In the genomic region with DNA sequence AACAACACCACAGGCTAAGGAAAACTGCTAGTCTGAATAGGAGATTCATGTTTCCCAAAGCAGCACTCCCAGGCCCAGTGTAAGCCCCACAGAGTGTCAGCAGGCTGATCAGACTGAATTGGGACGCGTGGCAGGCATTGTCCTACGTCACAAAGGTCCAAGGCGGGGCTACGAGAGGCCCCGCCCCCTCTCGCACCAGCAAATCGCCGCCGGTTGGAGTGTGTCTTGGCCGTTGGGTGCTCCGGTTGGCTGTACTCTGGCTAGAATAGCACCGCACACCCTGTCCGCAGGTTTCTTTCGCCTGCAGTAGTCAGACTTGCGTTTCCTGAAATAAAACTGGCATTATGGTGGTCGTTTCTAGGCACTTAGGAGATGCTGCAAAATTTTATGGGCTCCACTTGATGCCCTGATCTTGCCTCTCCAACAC, we compare ENCODE assay signal across 8 mouse cellular contexts. TPM values are rescaled to one million over a fixed set of nuclear protein-coding genes. Genes with fewer than 3 reads are reported as not detected.
DNase-seq lines count a peak whose midpoint lies in the region; ATAC-seq and TF ChIP-seq lines count a peak whose summit lies in the region.

A gene (minus strand): TSS at position 151 of the 427 bp plus-strand sequence.

- peak within 1 kb of the TSS; percentile 94 for H3K4me2 ChIP-seq in CH12.LX (ENCODE audit: insufficient read depth, low read depth, poor library complexity, severe bottlenecking)
- H3K4me2 ChIP-seq in heart, embryonic 15.5 days = peak within 1 kb of the TSS; percentile 75
- peak within 1 kb of the TSS; percentile 78 for H3K4me2 ChIP-seq in liver, embryonic 13.5 days
- H3K4me2 ChIP-seq in stomach, embryonic 14.5 days (replicated peaks; ENCODE audit: low read depth, low read length) = peak within 1 kb of the TSS; percentile 69

- H3K9me3 ChIP-seq in CH12.LX (replicated peaks; ENCODE audit: low read length) = no peaks in the 10 kb centered on the region
- H3K9me3 ChIP-seq in forebrain, embryonic 10.5 days = no peaks in the 10 kb centered on the region
- H3K9me3 ChIP-seq in heart, embryonic 15.5 days (replicated peaks) = no peaks in the 10 kb centered on the region
- H3K9me3 ChIP-seq in liver, embryonic 13.5 days (replicated peaks) = no peaks in the 10 kb centered on the region
- no peaks in the 10 kb centered on the region for H3K9me3 ChIP-seq in stomach, embryonic 14.5 days (ENCODE audit: control insufficient read depth, low read depth, low read length)

- peak within 1 kb of the TSS; percentile 65 to 79 (median 75) for H3K4me3 ChIP-seq in CH12.LX (replicated peaks in 1 of 3; ENCODE audit: low read depth in 2 of 3, low read length in 2 of 3, poor library complexity in 1 of 3)
- H3K4me3 ChIP-seq in forebrain, embryonic 10.5 days = peak within 1 kb of the TSS; percentile 51
- H3K4me3 ChIP-seq in heart, embryonic 15.5 days = peak within 1 kb of the TSS; percentile 57
- peak within 1 kb of the TSS; percentile 60 for H3K4me3 ChIP-seq in liver, embryonic 13.5 days (replicated peaks)
- H3K4me3 ChIP-seq in stomach, embryonic 14.5 days (ENCODE audit: low read depth, low read length) = peak within 1 kb of the TSS; percentile 50

- dilution Hi-C loops in CH12.LX (cut with MboI; ENCODE audit: extremely low pct_ligation_motif_present, extremely low pct_unique_long_range_greater_than_20kb, low sequenced_read_pairs) = no loop called here

- TF ChIP-seq EP300 in CH12.LX (IDR thresholded peaks at IDR 0.05; ENCODE audit: low read length) = no peak

- peak; percentile 91 for DNase-seq in CH12.LX (ENCODE audit: extremely low read depth)
- DNase-seq in c-Kit-positive CD71-negative TER-119-negative erythroid progenitor cells, embryonic 14.5 days (ENCODE audit: low read depth) = peak; percentile 84
- DNase-seq in forebrain, embryonic 10.5 days (ENCODE audit: extremely low spot score, low spot score) = peak; percentile 94
- peak; percentile 95 for DNase-seq in kidney, postnatal 14 days
- DNase-seq in liver, embryonic 13.5 days = peak; percentile 82
- DNase-seq in natural killer cell, adult 2 months (ENCODE audit: low spot score in 2 of 2) = peak; percentile 84 to 89

- ATAC-seq in heart, embryonic 15.5 days (replicated peaks; ENCODE audit: insufficient number of reproducible peaks, insufficient read depth, low FRiP score, low read depth) = peak; percentile 92
- ATAC-seq in liver, embryonic 13.5 days (ENCODE audit: low read depth) = peak; percentile 90
- peak; percentile 91 for ATAC-seq in stomach, embryonic 14.5 days (ENCODE audit: insufficient number of reproducible peaks, insufficient read depth, low FRiP score, low read depth)

- peak; percentile 87 for TF ChIP-seq POLR2A in CH12.LX (IDR thresholded peaks at IDR 0.05; ENCODE audit: low read depth, low read length)

- no peaks in the 10 kb centered on the region for H3K27me3 ChIP-seq in CH12.LX (replicated peaks)
- H3K27me3 ChIP-seq in forebrain, embryonic 10.5 days (ENCODE audit: poor library complexity, severe bottlenecking) = no peaks in the 10 kb centered on the region
- no peaks in the 10 kb centered on the region for H3K27me3 ChIP-seq in heart, embryonic 15.5 days
- H3K27me3 ChIP-seq in liver, embryonic 13.5 days = no peaks in the 10 kb centered on the region
- no peaks in the 10 kb centered on the region for H3K27me3 ChIP-seq in stomach, embryonic 14.5 days (ENCODE audit: control insufficient read depth, insufficient read depth, low read length)

- peaks cover 0 to 22% of the 10 kb centered on the region in 2 experiments; a peak in 2 of 4 replicates for H3K4me1 ChIP-seq in CH12.LX (ENCODE audit: control insufficient read depth in 1 of 2, insufficient read depth in 2 of 2)
- peaks cover 46% of the 10 kb centered on the region for H3K4me1 ChIP-seq in forebrain, embryonic 10.5 days
- peaks cover 31% of the 10 kb centered on the region for H3K4me1 ChIP-seq in heart, embryonic 15.5 days (replicated peaks)
- peaks cover 45% of the 10 kb centered on the region for H3K4me1 ChIP-seq in liver, embryonic 13.5 days (replicated peaks)
- peaks cover 10% of the 10 kb centered on the region for H3K4me1 ChIP-seq in stomach, embryonic 14.5 days (ENCODE audit: control insufficient read depth, insufficient read depth, low read length)

- peaks cover 0 to 15% of the 10 kb centered on the region in 2 experiments for H3K36me3 ChIP-seq in CH12.LX (replicated peaks in 1 of 2; ENCODE audit: control insufficient read depth in 1 of 2, insufficient read depth in 1 of 2, low read length in 1 of 2)
- peaks cover under 1% of the 10 kb centered on the region for H3K36me3 ChIP-seq in forebrain, embryonic 10.5 days (replicated peaks)
- H3K36me3 ChIP-seq in heart, embryonic 15.5 days = no peaks in the 10 kb centered on the region
- no peaks in the 10 kb centered on the region for H3K36me3 ChIP-seq in liver, embryonic 13.5 days
- H3K36me3 ChIP-seq in stomach, embryonic 14.5 days (ENCODE audit: control insufficient read depth, insufficient read depth, low read length) = no peaks in the 10 kb centered on the region

- peaks cover 26% of the 10 kb centered on the region for H3K79me2 ChIP-seq in CH12.LX (replicated peaks; ENCODE audit: control insufficient read depth, extremely low read depth, insufficient read depth, poor library complexity, severe bottlenecking)

- peak within 1 kb of the TSS; percentile 43; the same call in 1 of the 2 replicates for H3K27ac ChIP-seq in CH12.LX (ENCODE audit: insufficient read depth, low read depth)
- H3K27ac ChIP-seq in forebrain, embryonic 10.5 days = peak within 1 kb of the TSS; percentile 82
- H3K27ac ChIP-seq in heart, embryonic 15.5 days = peak within 1 kb of the TSS; percentile 82
- peak within 1 kb of the TSS; percentile 53 for H3K27ac ChIP-seq in liver, embryonic 13.5 days
- H3K27ac ChIP-seq in stomach, embryonic 14.5 days (ENCODE audit: low read length) = peak within 1 kb of the TSS; percentile 88

- no peak for TF ChIP-seq CTCF in CH12.LX (conservative IDR thresholded peaks at IDR 0.05 in 1 of 2, IDR thresholded peaks at IDR 0.05 in 1 of 2; ENCODE audit: low read depth in 2 of 2, low read length in 2 of 2)

- H3K9ac ChIP-seq in CH12.LX (ENCODE audit: insufficient read depth, low read depth) = peak within 1 kb of the TSS; percentile 82
- H3K9ac ChIP-seq in heart, embryonic 15.5 days = peak within 1 kb of the TSS; percentile 62
- H3K9ac ChIP-seq in liver, embryonic 13.5 days = peak within 1 kb of the TSS; percentile 69
- peak within 1 kb of the TSS; percentile 53 for H3K9ac ChIP-seq in stomach, embryonic 14.5 days (replicated peaks; ENCODE audit: low read depth, low read length)

- in situ Hi-C loops in CH12.LX (cut with MboI; ENCODE audit: low pct_ligation_motif_present, low pct_unique_long_range_greater_than_20kb, low sequenced_read_pairs) = no loop called here

- WGBS in forebrain, embryonic 10.5 days = under 1% methylated on average over 17 of the region's 17 CpGs
- 1% methylated on average over 17 of the region's 17 CpGs for WGBS in heart, embryonic 15.5 days
- under 1% methylated on average over 17 of the region's 17 CpGs for WGBS in liver, embryonic 13.5 days (ENCODE audit: insufficient replicate concordance)
- WGBS in stomach, embryonic 14.5 days = under 1% methylated on average over 17 of the region's 17 CpGs

- TF ChIP-seq RAD21 in CH12.LX (IDR thresholded peaks at IDR 0.05; ENCODE audit: low read depth, low read length) = no peak

TF ChIP-seq in CH12.LX, 34 proteins besides CTCF, POLR2A, EP300 and RAD21 (continues in another document):
- TF ChIP-seq POLR2AphosphoS2 (IDR thresholded peaks at IDR 0.05; ENCODE audit: low read depth, low read length) (peak; percentile 83), RCOR1 (conservative IDR thresholded peaks at IDR 0.05; ENCODE audit: low read depth, low read length) (0 out of 2 replicates have a peak, but pooled peaks have one; percentile 39), IRF4 (IDR thresholded peaks at IDR 0.05; ENCODE audit: low read depth, low read length) (no peak; the same call in 1 of the 2 replicates), E2F4 (IDR thresholded peaks at IDR 0.05; ENCODE audit: insufficient replicate concordance, low read depth, low read length) (no peak), MAX (IDR thresholded peaks at IDR 0.05; ENCODE audit: low read length) (peak; percentile 58; the same call in 1 of the 2 replicates), CHD1 (IDR thresholded peaks at IDR 0.05; ENCODE audit: low read depth, low read length) (no peak), ELF1 (IDR thresholded peaks at IDR 0.05; ENCODE audit: low read depth, low read length) (no peak), MYC (IDR thresholded peaks at IDR 0.05; ENCODE audit: low read depth, low read length) (peak; percentile 68), ZC3H11A (IDR thresholded peaks at IDR 0.05; ENCODE audit: low read depth, low read length) (no peak), ETS1 (conservative IDR thresholded peaks at IDR 0.05; ENCODE audit: low read depth, low read length) (no peak), TCF12 (IDR thresholded peaks at IDR 0.05; ENCODE audit: low read depth, low read length) (peak; percentile 86), MAFK (IDR thresholded peaks at IDR 0.05; ENCODE audit: insufficient replicate concordance, low read length) (no peak), SMC3 (IDR thresholded peaks at IDR 0.05; ENCODE audit: low read depth, low read length) (no peak), BHLHE40 (IDR thresholded peaks at IDR 0.05; ENCODE audit: low read depth, low read length) (0 out of 2 replicates have a peak, but pooled peaks have one; percentile 11), MEF2A (IDR thresholded peaks at IDR 0.05; ENCODE audit: borderline replicate concordance, low read depth, low read length) (peak; percentile 46), GABPA (IDR thresholded peaks at IDR 0.05; ENCODE audit: insufficient replicate concordance, low read depth, low read length) (no peak), NRF1 (IDR thresholded peaks at IDR 0.05; ENCODE audit: low read depth, low read length) (no peak; the same call in 1 of the 2 replicates), TBP (conservative IDR thresholded peaks at IDR 0.05; ENCODE audit: low read depth, low read length) (peak; percentile 87), MXI1 (IDR thresholded peaks at IDR 0.05; ENCODE audit: low read depth, low read length) (peak; percentile 87), KAT2A (IDR thresholded peaks at IDR 0.05; ENCODE audit: insufficient replicate concordance, low read length) (no peak), ZNF384 (IDR thresholded peaks at IDR 0.05; ENCODE audit: low read depth, low read length) (no peak), JUN (IDR thresholded peaks at IDR 0.05; ENCODE audit: insufficient read depth, low read depth, low read length) (no peak)

RNA-seq across cellular contexts. Expression of the gene that starts here (rescaled TPM):
- 1.3 and 1.5 TPM in 2 replicates for total RNA-seq in CH12.LX (2012; rRNA removed)
- 1.7 and 2.4 TPM in 2 replicates for total RNA-seq in CH12.LX (2014; rRNA removed)
- polyA plus RNA-seq in CH12.LX (2012; ENCODE audit: insufficient read length, low read depth) = 1.5 and 1.9 TPM in 2 replicates
- polyA plus RNA-seq in forebrain, embryonic 10.5 days (2016; fragmentation: Nextera tagmentation; extraction: Ambion mirVana) = 11.9 and 12.2 TPM in 2 replicates
- 63.4 and 66.1 TPM in 2 replicates for polyA plus RNA-seq in heart, embryonic 15.5 days (2015; fragmentation: Nextera tagmentation; extraction: Ambion mirVana)
- 6.4 and 7.1 TPM in 2 replicates for polyA plus RNA-seq in liver, embryonic 13.5 days (2015; fragmentation: Nextera tagmentation; extraction: Ambion mirVana)
- 84.8 and 85.5 TPM in 2 replicates for polyA plus RNA-seq in stomach, embryonic 14.5 days (2014; fragmentation: Nextera tagmentation; extraction: Ambion mirVana)

Comparison
In these comparisons a context has a peak if more than half of its experiments do, and no peak if none do; other contexts are left out.
1. Peak in every context shown above with its lines: DNase-seq, ATAC-seq, H3K4me3 ChIP-seq and H3K27ac ChIP-seq.